Mouse (Mus musculus) hindbrain, embryonic 15.5 days (tissue): Measurements from ENCODE around the gene Prdm12. TPM values are rescaled to one million over a fixed set of nuclear protein-coding genes. Genes with fewer than 3 reads are reported as not detected.

ENCODE experiments used
- ATAC-seq: fragments of 200-750 bp; cut with Nextera tagmentation; 2 replicates; pipeline ENCODE4 v1.8.0; 2017; ENCODE audit warnings: low read depth, moderate number of reproducible peaks, moderate TSS enrichment; ENCODE audit not compliant: low FRiP score
- H3K27ac ChIP-seq: fragments of 300-500 bp; sonication (generic); replicated peaks from 2 replicates; pipeline ENCODE4 v1.5.1; 2015; ENCODE audit warnings: mild to moderate bottlenecking, inconsistent platforms
- H3K27me3 ChIP-seq: fragments of 300-500 bp; sonication (generic); 2 replicates; pipeline ENCODE4 v1.6.1; 2015; ENCODE audit warnings: control low read depth, inconsistent platforms
- H3K36me3 ChIP-seq: fragments of 300-500 bp; sonication (generic); 2 replicates; pipeline ENCODE4 v1.6.1; 2015; ENCODE audit warnings: control low read depth, inconsistent platforms
- H3K4me1 ChIP-seq: fragments of 300-500 bp; sonication (generic); replicated peaks from 2 replicates; pipeline ENCODE4 v1.6.1; 2015; ENCODE audit warnings: control low read depth, inconsistent platforms
- H3K4me2 ChIP-seq: fragments of 300-500 bp; sonication (generic); 2 replicates; pipeline ENCODE4 v1.6.1; 2015; ENCODE audit warnings: moderate library complexity, mild to moderate bottlenecking, inconsistent platforms
- H3K4me3 ChIP-seq: fragments of 300-500 bp; sonication (generic); 2 replicates; pipeline ENCODE4 v1.5.1; 2015; ENCODE audit warnings: mild to moderate bottlenecking, inconsistent platforms
- H3K9ac ChIP-seq: fragments of 300-500 bp; sonication (generic); 2 replicates; pipeline ENCODE4 v1.6.1; 2015; ENCODE audit warnings: inconsistent platforms
- H3K9me3 ChIP-seq: fragments of 300-500 bp; sonication (generic); 2 replicates; pipeline ENCODE4 v1.6.1; 2016; ENCODE audit warnings: control low read depth, inconsistent platforms
- WGBS: fragments of 180-500 bp; shearing (Covaris S2); methylation state at CpG from one replicate; pipeline ENCODE4 v1.1.7; 2015; 5-methylcytosine and 5-hydroxymethylcytosine counted together
- polyA plus RNA-seq: library from polyadenylated mRNA; unstranded; fragments of >200 nt; fragmentation: Nextera tagmentation; extraction: Ambion mirVana; gene quantifications from 2 replicates; pipeline ENCODE4 v1.2.1, GENCODE M21; 2015

Prdm12 gene
- polyA plus RNA-seq, 1 experiment from 2014 or later: 1.7 TPM

DNA sequence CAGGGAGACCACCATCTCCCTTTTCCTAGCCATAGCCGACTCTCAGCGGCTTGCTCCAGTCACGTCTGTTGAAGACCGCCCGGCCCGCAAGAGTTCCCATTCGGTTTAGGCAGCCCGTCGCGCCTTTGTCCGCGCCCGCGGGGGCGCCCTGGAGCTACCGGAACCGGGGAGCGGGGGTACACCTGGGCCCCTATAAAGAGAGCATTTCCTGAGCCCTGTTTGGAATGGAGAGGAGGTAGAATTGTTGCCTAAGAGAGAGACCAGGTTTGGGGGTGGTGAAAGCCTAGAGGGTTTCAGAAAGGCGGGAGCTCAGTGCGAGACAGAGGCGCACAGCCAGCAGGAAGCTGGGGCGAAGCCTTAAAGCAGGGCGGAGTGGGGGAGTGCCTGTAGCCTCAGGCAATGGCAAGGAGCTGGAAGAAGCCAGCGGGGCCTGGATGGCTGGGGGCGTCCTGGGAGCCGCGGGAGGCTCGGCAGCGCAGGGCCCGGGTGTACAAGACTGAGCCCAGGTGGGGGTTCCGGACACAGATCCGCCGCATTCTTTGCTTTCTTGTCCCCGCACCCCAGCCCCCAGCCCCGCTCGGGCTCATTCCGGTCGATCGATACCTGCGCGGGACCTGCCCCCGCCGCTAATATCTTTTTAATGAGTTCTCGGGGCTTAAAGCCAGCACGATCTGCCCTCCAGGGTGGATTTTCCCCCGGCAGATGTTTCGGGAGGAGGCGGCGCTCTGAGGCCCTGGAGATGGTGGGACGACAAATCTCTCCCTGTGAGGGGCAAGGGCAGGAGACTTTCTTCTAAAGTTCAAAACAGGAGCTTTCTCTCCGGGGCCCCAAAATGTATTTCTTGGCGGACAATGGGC is 4.3 kb upstream of the Prdm12 start:
- H3K27ac ChIP-seq: no peak overlapping the region
- peak overlapping the region; percentile 17; the same call in 1 of the 2 replicates for H3K4me3 ChIP-seq
- no peaks in the 10 kb centered on the region for H3K36me3 ChIP-seq
- peaks cover 81% of the 10 kb centered on the region for H3K27me3 ChIP-seq
- H3K4me2 ChIP-seq: peak overlapping the region; percentile 42
- H3K9ac ChIP-seq: no peak overlapping the region
- peaks cover 52% of the 10 kb centered on the region for H3K4me1 ChIP-seq
- ATAC-seq: no peak
- under 1% methylated on average over 52 of the region's 52 CpGs for WGBS
- no peaks in the 10 kb centered on the region for H3K9me3 ChIP-seq

DNA sequence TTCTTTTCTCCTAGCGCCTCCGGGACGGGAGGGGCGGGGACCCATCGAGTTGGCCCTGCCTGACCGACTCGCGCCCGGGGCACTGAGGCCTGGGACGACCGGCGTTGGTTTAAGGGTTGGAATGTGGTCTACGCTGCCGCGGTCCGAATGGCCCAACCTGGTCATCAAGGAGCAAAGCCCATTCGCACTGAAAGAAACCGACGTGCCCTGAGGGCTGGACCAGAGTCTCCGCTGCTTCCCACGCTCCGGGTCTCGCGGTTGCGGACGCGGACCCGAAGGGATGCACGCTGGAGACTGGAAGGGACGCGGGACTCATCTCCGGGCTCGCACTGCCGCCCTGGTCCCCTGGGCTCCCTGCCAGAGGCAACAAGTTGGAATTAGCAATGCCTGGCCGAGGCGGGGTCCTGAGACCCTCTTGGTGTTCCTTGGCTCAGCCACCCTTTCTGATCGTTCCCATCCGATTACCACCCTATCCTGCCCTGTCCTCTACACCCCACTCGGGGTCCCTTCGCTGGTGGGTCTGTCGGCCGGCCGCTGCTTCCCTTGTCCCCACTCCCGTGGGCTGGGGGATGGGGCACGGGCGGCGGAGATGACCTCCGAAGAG is 3.6 kb upstream of the Prdm12 start:
- Histone ChIP-seq H3K4me1 (peaks cover 59% of the 10 kb centered on the region), H3K36me3 (no peaks in the 10 kb centered on the region), H3K9ac (no peak overlapping the region), H3K4me3 (peak overlapping the region; percentile 17), H3K9me3 (no peaks in the 10 kb centered on the region), H3K27ac (no peak overlapping the region), H3K27me3 (peaks cover 78% of the 10 kb centered on the region), H3K4me2 (peak overlapping the region; percentile 42)
- WGBS: under 1% methylated on average over 48 of the region's 48 CpGs
- ATAC-seq: 0 out of 2 replicates have a peak, but pooled peaks have one; percentile 20

DNA sequence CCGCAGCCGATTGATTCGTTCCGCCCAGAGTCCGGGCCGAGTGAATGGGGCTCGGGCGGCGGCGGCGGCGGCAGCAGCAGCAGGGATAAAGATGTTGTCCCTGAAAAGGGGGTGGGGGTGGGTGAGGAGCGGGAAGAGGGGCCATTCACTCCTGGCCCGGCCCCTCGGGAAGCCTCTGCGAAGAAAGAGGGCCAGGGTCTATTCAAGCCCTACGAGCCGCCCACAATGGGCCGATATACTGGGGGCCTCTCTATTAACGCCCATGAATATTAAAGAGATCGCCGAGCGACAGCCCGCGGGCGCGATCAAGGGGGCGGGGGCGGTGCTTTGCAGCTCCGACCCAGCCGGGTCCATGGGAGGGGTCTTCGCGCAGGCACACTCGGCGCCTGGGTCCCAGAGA is 3.1 kb upstream of the Prdm12 start:
- peak; percentile 59; the same call in 1 of the 2 replicates for ATAC-seq
- H3K4me2 ChIP-seq: peak overlapping the region; percentile 42
- H3K4me3 ChIP-seq: peak overlapping the region; percentile 17
- no peaks in the 10 kb centered on the region for H3K9me3 ChIP-seq
- WGBS: under 1% methylated on average over 35 of the region's 35 CpGs
- no peaks in the 10 kb centered on the region for H3K36me3 ChIP-seq
- no peak overlapping the region for H3K27ac ChIP-seq
- H3K9ac ChIP-seq: no peak overlapping the region
- peaks cover 61% of the 10 kb centered on the region for H3K4me1 ChIP-seq
- peaks cover 78% of the 10 kb centered on the region for H3K27me3 ChIP-seq

DNA sequence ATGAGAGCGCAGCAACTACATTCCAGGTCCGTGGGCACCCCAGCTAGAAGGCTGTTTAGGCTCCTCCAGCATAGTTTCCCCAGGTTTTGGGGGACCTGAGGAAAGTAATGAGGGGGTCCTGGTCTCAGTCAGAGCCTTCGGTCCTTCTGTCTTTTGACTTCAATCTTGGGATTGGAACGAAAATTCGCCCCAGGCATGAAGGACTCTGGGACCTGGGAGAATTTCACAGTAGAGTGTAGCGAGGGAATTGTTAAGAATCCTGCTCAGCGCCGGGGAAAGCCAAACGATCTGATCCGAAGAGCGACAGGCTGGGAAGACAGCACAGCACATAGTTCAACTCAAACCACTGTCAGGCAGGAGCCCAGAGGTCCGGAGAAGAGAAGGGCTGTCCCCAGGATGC is 2.5 kb upstream of the Prdm12 start:
- Histone ChIP-seq H3K9me3 (no peaks in the 10 kb centered on the region), H3K27me3 (peaks cover 78% of the 10 kb centered on the region), H3K4me2 (peak overlapping the region; percentile 42), H3K4me1 (peaks cover 61% of the 10 kb centered on the region), H3K4me3 (peak overlapping the region; percentile 17; the same call in 1 of the 2 replicates), H3K9ac (no peak overlapping the region), H3K27ac (no peak overlapping the region), H3K36me3 (no peaks in the 10 kb centered on the region)
- no peak for ATAC-seq
- WGBS: under 1% methylated on average over 12 of the region's 12 CpGs

DNA sequence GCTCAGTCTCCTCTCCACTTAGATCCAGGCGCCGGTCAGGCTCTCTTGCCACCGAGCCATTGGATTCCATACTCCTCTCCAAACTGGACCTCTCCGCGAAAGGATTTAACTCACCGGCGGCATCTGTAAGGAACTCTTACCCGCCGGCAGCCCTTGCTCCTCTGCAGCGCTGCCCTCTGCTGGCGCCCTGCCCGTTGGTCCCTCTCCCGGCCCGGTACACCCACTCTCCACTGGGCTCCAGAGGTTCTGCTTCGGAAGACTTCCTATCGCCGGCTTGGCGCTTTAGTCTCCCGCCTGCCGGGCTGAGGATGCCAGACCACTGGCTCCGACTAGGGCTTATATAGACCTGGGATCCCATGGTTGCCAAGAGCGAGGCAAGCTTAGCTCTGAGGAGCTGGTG is 2.0 kb upstream of the Prdm12 start:
- Histone ChIP-seq H3K36me3 (no peaks in the 10 kb centered on the region), H3K9ac (no peak overlapping the region), H3K27me3 (peaks cover 78% of the 10 kb centered on the region), H3K4me3 (0 out of 2 replicates have a peak overlapping the region, but pooled peaks have one; percentile 17), H3K27ac (no peak overlapping the region), H3K4me2 (peak overlapping the region; percentile 42), H3K9me3 (no peaks in the 10 kb centered on the region), H3K4me1 (peaks cover 61% of the 10 kb centered on the region)
- WGBS: 0% methylated on average over 22 of the region's 22 CpGs
- no peak for ATAC-seq

DNA sequence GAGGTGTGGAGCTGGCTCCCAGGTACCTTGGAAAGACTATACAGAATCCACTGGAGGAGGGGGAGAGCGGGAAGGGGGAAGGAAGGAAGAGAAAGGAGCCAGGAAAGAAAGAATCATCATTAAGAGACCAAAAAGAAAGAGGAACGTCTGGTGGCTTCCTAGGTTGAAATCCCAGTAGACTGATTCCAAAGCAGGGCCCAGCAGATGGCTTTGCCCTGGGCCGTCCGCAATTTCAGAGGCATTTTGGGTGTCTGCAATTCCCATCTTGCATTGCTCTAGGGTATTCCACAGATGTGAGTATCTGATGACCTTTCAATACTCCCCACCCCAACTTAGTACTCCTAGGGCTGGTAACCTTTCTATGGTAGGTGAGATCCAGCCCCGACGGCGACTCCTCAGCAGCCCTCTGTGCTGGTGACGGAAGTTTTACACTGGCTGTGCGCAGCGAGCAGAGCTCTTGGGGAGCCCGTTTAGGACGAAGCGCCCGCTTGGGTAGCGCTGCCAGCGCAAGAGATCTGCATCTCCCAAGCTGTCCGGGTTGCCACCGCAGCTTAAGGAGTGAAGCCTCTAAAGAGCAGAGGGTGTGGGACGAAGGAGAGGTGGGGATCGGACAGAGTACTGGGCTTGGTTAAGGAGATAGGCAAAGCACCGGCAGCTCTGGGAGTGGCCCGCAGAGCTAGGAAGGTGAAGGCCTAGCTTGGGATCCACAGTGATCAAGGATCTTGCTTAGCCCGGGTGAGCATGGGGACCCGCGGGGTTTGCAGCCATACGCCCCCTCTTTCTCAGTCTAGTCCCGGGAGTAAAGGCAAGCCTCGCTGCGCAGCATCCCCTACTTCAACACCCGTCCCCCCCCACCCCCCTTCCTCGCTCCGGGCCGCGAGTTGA is 1.0 kb upstream of the Prdm12 start:
- ATAC-seq: no peak
- peaks cover 78% of the 10 kb centered on the region for H3K27me3 ChIP-seq
- H3K4me1 ChIP-seq: peaks cover 61% of the 10 kb centered on the region
- no peak overlapping the region for H3K27ac ChIP-seq
- WGBS: 1% methylated on average over 30 of the region's 34 CpGs
- H3K4me3 ChIP-seq: no peak overlapping the region
- no peaks in the 10 kb centered on the region for H3K36me3 ChIP-seq
- no peaks in the 10 kb centered on the region for H3K9me3 ChIP-seq
- H3K9ac ChIP-seq: no peak overlapping the region
- peak overlapping the region; percentile 1; the same call in 1 of the 2 replicates for H3K4me2 ChIP-seq

DNA sequence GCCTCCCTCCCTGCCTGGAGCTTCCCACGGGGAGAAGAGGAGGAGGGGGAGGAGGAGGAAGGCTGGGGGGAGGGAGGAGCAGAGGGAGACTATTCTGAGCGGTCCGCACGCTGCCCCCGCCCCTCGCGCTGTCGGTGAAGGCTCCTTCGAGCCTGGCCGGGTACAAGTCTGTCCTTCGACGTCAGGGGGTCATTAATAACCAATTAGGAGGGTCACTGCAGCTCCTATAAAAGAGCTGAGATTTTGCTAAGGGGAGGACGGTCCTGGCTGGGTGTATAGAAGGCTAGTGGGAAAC is 424 bp upstream of the Prdm12 start:
- Histone ChIP-seq H3K9me3 (no peaks in the 10 kb centered on the region), H3K4me3 (no peak overlapping the region), H3K27me3 (peaks cover 78% of the 10 kb centered on the region), H3K4me1 (peaks cover 61% of the 10 kb centered on the region), H3K4me2 (peak overlapping the region; percentile 1; the same call in 1 of the 2 replicates), H3K27ac (no peak overlapping the region), H3K36me3 (no peaks in the 10 kb centered on the region), H3K9ac (no peak overlapping the region)
- WGBS: under 1% methylated on average over 12 of the region's 13 CpGs
- ATAC-seq: no peak

DNA sequence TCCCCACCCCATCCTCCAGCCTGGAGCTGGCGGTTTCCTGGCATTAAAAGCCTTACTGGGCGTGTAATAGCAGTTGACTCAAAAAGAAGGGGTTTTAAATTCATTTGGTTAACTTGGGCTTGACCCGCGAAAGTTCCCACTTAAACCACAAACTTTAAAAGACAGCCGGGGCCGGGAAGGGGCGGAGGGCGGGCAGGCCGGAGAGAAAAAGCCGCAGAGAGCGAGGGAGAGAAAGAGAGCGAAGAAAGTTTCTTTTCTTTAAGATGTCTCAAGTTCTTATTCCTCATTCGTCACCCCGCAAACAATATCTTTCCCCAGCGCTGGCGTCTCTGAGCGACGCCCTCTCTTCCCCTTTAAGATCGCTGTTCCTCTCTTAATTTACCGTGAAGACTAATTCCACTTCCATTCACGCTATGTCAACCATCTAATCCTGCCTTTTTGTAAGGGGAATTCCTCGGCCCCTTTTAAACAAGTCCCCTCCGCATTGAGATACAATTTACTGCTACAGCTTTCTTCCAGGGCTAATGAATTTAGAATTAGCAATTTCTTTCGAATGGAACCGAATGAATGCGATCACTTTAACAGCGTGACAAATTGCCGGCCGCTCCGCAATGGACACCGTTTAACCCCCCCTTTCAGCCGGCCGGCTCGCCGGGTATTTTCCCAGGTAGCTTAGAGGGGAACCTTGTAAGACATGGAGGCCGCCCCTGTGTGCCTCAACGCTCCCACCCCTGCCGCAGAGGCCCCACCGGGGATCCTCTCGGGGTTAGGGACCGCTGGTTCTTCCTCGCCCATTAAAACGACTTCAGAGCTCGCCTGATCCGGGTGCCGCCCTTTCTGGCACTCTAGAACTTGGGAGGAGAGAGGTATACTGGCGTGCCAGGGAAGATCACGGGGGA is 1.0 kb downstream of the Prdm12 start:
- H3K9me3 ChIP-seq: no peaks in the 10 kb centered on the region
- H3K27me3 ChIP-seq: peaks cover 83% of the 10 kb centered on the region
- no peak overlapping the region for H3K27ac ChIP-seq
- H3K9ac ChIP-seq: no peak overlapping the region
- no peaks in the 10 kb centered on the region for H3K36me3 ChIP-seq
- no peak overlapping the region for H3K4me3 ChIP-seq
- H3K4me2 ChIP-seq: peak overlapping the region; percentile 36
- H3K4me1 ChIP-seq: peaks cover 50% of the 10 kb centered on the region
- under 1% methylated on average over 48 of the region's 48 CpGs for WGBS
- no peak for ATAC-seq

DNA sequence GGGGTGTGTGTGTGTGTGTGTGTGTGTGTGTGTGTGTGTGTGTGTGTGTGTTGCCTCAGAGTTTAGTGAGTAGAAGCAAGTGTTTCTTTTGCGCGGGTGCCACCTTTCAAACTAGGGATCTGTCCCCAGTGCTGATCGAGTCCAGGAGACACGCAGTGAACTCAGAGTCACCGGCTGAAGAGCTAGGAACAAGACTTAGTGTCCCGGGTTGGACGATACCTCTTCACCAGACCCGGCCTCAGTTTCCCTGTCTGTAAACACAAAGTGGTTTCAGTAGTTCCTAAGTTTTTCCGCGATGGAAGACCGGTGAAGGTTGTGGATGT is 1.6 kb downstream of the Prdm12 start:
- 0 out of 2 replicates have a peak overlapping the region, but pooled peaks have one; percentile 36 for H3K4me2 ChIP-seq
- no peak overlapping the region for H3K9ac ChIP-seq
- H3K4me3 ChIP-seq: no peak overlapping the region
- no peaks in the 10 kb centered on the region for H3K9me3 ChIP-seq
- WGBS: under 1% methylated on average over 11 of the region's 11 CpGs
- no peak for ATAC-seq
- H3K27me3 ChIP-seq: peaks cover 90% of the 10 kb centered on the region
- no peaks in the 10 kb centered on the region for H3K36me3 ChIP-seq
- peaks cover 44% of the 10 kb centered on the region for H3K4me1 ChIP-seq
- H3K27ac ChIP-seq: no peak overlapping the region

DNA sequence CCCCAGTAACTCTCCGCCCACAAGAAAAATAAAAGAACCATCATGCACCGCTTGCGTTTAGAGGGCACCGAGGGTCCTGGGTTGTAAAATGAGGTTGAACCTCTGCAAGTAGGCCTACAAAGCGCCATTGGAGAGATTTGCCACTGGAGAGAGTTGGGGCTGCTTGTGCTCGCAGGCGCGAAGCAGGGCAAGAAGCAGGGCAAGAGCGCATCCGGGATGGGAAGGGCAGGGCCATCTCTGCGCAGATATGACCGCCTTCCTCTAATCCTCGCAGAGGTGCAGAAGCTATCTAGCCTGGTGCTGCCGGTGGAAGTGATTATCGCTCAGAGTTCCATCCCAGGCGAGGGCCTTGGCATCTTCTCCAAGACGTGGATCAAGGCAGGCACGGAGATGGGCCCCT is 2.1 kb downstream of the Prdm12 start:
- Histone ChIP-seq H3K27ac (no peak overlapping the region), H3K4me2 (no peak overlapping the region), H3K36me3 (no peaks in the 10 kb centered on the region), H3K4me1 (peaks cover 39% of the 10 kb centered on the region), H3K4me3 (no peak overlapping the region), H3K9ac (no peak overlapping the region), H3K9me3 (no peaks in the 10 kb centered on the region), H3K27me3 (peaks cover 94% of the 10 kb centered on the region)
- 3% methylated on average over 18 of the region's 18 CpGs for WGBS
- no peak for ATAC-seq
